Mouse (Mus musculus): ENCODE data around the gene Icam4. TPM values are rescaled to one million over a fixed set of nuclear protein-coding genes. Genes with fewer than 3 reads are reported as not detected.
"Not testable (repeated sequence)": the region's sequence is repeated elsewhere in the genome, so short reads cannot be mapped to it uniquely, and the experiment has no call there.

Gene Icam4
- 0.11 and 0.37 TPM in 2 replicates for polyA plus RNA-seq (2012; rRNA removed)

- no peak for DNase-seq (ENCODE audit: low read depth)
Observed at GRCm38 (mm10) chr9:21029291-21030054, at the start of gene Icam4. Gene Icam4 (plus strand): TSS chr9:21029373.

GRCm38 (mm10) chr9:20979769-20980168 is 49.4 kb upstream of the Icam4 start:
- no peak for DNase-seq (ENCODE audit: low read depth)

GRCm38 (mm10) chr9:20982171-20982570 is 47.0 kb upstream of the Icam4 start:
- DNase-seq (ENCODE audit: low read depth), result no peak

GRCm38 (mm10) chr9:20983169-20983568 is 46.0 kb upstream of the Icam4 start:
- DNase-seq (ENCODE audit: low read depth), result no peak

- no peak for DNase-seq (ENCODE audit: low read depth)
Observed at GRCm38 (mm10) chr9:20986952-20987686, 42.1 kb upstream of the Icam4 start.

GRCm38 (mm10) chr9:20987953-20988352 is 41.2 kb upstream of the Icam4 start:
- DNase-seq (ENCODE audit: low read depth), result no peak

- DNase-seq (ENCODE audit: low read depth), result no peak
Observed at GRCm38 (mm10) chr9:20990861-20991260, 38.3 kb upstream of the Icam4 start.

GRCm38 (mm10) chr9:20991587-20991986 is 37.6 kb upstream of the Icam4 start:
- no peak for DNase-seq (ENCODE audit: low read depth)

GRCm38 (mm10) chr9:20993165-20993898 is 35.8 kb upstream of the Icam4 start:
- DNase-seq (ENCODE audit: low read depth), result no peak

- DNase-seq (ENCODE audit: low read depth), result no peak
Observed at GRCm38 (mm10) chr9:20995069-20995468, 34.1 kb upstream of the Icam4 start.

GRCm38 (mm10) chr9:20997065-20997464 is 32.1 kb upstream of the Icam4 start:
- DNase-seq (ENCODE audit: low read depth), result no peak

GRCm38 (mm10) chr9:20998337-20998736 is 30.8 kb upstream of the Icam4 start:
- not testable (repeated sequence) for DNase-seq (ENCODE audit: low read depth)

GRCm38 (mm10) chr9:21000811-21001210 is 28.4 kb upstream of the Icam4 start:
- no peak for DNase-seq (ENCODE audit: low read depth)

- DNase-seq (ENCODE audit: low read depth), result no peak
Observed at GRCm38 (mm10) chr9:21001651-21002200, 27.4 kb upstream of the Icam4 start.

- no peak for DNase-seq (ENCODE audit: low read depth)
Observed at GRCm38 (mm10) chr9:21002270-21002626, 26.9 kb upstream of the Icam4 start.

- DNase-seq (ENCODE audit: low read depth), result no peak
Observed at GRCm38 (mm10) chr9:21002627-21003551, 26.3 kb upstream of the Icam4 start, which contains the start of gene Mrpl4. Gene Mrpl4 (plus strand): TSS chr9:21002738.

GRCm38 (mm10) chr9:21007313-21007952 is 21.7 kb upstream of the Icam4 start:
- no peak for DNase-seq (ENCODE audit: low read depth)

GRCm38 (mm10) chr9:21008007-21008406 is 21.2 kb upstream of the Icam4 start:
- no peak for DNase-seq (ENCODE audit: low read depth)

GRCm38 (mm10) chr9:21010362-21010761 is 18.8 kb upstream of the Icam4 start:
- no peak for DNase-seq (ENCODE audit: low read depth)

GRCm38 (mm10) chr9:21010939-21011541 is 18.1 kb upstream of the Icam4 start:
- DNase-seq (ENCODE audit: low read depth), result not testable (repeated sequence)

Measured in gonadal fat pad, adult 2 months (tissue).